Mouse (Mus musculus) mouse embryonic stem cell (cell line): ENCODE data around the gene Gm49391.
"Not testable (repeated sequence)": the region's sequence is repeated elsewhere in the genome, so short reads cannot be mapped to it uniquely, and the experiment has no call there.

Experiments
- in situ Hi-C, 2 experiments: fragments of 300-500 bp; cut with MboI; formaldehyde crosslinking; loops; 1 replicate in 1 of 2; 3 replicates in 1 of 2; pipeline ENCODE4 v1.14.3; 2019 to 2020; ENCODE audit warnings: low sequenced_read_pairs in 2 of 2, low pct_unique_long_range_greater_than_20kb in 1 of 2, mixed read lengths in 1 of 2; ENCODE audit not compliant: unreplicated experiment in 1 of 2

The Gm49391 gene

DNA sequence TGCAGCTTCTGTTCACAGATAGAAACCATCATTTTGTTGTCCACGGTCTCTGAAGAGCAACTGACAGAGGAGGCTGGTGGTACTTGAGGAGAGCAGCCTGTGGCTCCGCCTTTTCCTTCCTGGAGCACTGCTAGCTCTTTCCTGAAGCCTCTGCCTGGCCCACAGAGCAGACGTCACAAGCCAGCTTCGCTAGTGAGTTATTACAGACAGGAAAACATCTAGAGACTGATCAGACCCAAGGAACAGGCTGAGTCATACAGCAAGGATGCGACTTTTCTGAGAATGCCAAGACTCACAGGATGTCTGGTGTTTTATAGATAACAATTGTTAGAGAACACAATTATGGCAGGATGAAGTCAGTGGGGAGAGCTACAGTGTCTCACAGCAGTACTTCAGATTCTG lies at the start of gene Gm49391, which contains the start of gene Ctla2a:
TSS of gene Gm49391 (minus strand) at position 72 of the 402 bp plus-strand sequence.
TSS of gene Ctla2a (minus strand) at position 126 of the 402 bp plus-strand sequence.
- in situ Hi-C loops = no loop called here

DNA sequence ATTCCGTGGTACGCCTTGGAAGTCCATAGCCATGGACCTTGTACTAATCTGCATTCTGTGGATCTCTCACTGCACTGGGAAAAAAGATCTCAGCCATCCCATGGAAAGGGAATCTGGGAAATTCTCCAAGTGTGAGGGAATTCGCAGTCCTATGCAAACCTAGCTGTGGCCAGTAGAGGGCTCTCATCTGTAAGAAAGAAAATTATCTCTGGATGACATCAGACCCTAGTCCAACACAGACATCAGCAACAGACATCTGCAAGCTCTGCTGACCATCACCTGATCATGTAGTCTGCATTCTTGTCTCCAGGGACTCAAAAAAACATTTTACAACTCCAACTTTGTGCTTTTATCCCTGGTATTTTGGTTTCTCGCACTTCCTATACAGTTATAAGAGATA lies 35.9 kb upstream of the Gm49391 start:
- in situ Hi-C loops = not testable (repeated sequence)

DNA sequence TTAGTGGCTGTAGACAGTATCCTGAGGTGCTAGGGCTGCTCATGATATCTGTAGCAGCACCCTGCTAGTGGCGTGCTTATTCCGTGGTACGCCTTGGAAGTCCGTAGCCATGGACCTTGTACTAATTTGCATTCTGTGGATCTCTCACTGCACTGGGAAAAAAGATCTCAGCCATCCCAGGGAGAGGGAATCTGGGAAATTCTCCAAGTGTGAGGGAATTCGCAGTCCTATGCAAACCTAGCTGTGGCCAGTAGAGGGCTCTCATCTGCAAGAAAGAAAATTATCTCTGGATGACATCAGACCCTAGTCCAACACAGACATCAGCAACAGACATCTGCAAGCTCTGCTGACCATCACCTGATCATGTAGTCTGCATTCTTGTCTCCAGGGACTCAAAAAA lies 27.6 kb upstream of the Gm49391 start:
- in situ Hi-C loops = not testable (repeated sequence)

DNA sequence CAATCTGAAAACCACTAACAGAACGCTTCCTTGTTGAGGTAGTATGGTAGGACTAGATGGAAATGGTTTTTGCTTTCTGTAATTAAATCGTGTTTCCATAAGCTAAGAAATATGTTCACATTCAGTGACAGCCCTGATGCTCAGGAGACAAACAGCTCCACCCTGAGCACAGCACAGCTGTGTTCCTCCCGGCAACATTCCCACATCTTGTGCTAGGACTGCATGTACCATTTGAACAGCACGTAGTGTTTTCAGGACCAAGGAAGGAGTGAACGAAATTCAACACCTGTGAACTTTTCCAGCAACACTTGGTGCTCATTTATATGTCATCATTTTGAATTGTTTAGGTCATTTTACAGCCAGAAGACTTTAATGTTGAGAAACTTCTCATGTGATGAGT lies 25.3 kb upstream of the Gm49391 start:
- in situ Hi-C loops = no loop called here

DNA sequence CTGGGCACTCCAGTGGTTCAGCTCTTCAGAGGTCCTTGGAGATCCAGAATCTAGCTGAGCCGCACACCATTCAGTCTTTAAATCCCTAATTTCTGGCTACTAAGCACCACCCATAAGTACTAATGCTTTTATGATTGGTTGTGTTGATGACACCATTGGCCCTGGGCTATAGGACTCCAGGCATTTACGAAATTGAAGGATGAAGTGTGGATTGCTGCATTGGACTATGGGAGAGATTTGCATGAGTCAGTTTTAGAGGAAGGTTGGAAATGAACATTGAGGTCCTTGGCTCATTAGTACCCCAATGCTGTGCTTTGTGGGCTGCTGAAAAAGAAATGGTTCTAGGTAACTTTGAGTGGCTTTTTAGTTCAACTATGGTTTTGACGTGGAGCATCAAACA lies 5.5 kb upstream of the Gm49391 start, which contains the start of gene Tpbpa:
TSS of gene Tpbpa (minus strand) at position 101 of the 400 bp plus-strand sequence.
- in situ Hi-C loops = not testable (repeated sequence)

DNA sequence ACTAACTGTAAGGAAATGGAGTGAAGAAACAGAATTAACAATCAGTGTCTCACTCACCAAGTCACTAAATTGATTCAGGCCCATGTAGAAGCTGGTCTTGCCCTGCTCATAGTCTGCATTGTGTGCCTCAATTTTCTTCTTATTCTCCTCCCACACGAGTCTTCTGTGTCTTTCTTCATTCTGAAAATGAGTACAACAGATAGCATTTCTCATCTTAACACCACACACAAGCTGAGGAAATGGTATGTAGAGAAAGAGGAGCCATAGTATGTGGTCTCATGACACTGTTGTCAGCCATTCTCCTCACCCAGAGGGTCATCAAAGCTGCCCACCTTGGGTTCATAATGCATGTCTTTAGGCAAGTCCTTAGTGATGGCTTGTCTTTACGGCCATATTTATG lies 881 bp downstream of the Gm49391 start, which contains the start of gene Gm49393:
TSS of gene Gm49393 (minus strand) at position 101 of the 400 bp plus-strand sequence.
- in situ Hi-C loops = not testable (repeated sequence)

- in situ Hi-C loops = not testable (repeated sequence)
These were observed 31.6 kb downstream of the Gm49391 start, which contains the start of gene Tpbpb for GRCm38 (mm10) chr13:60904780-60905179. TSS of gene Tpbpb (minus strand) at chr13:60904880.

GRCm38 (mm10) chr13:60897328-60897727 lies 39.0 kb downstream of the Gm49391 start, which contains the start of gene Ctla2b:
TSS of gene Ctla2b (minus strand) at chr13:60897447.
- in situ Hi-C loops = no loop called here

DNA sequence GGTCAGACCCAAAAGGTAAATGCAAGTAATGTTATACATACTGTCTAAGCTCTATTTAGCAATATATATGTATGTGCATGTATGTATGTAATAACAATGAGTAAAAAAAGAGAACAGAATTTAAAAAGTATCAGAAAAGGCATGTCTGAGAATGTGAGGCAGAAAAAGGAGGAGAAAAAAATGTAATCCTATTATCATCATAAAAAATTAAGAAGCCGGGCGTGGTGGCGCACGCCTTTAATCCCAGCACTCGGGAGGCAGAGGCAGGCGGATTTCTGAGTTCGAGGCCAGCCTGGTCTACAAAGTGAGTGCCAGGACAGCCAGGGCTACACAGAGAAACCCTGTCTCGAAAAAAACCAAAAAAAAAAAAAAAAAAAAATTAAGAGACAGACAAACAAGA lies 39.6 kb downstream of the Gm49391 start, which contains the start of gene Gm49392:
TSS of gene Gm49392 (minus strand) at position 101 of the 400 bp plus-strand sequence.
- in situ Hi-C loops = not testable (repeated sequence)

GRCm38 (mm10) chr13:60895406-60896160 lies 40.8 kb downstream of the Gm49391 start:
- in situ Hi-C loops = no loop called here

GRCm38 (mm10) chr13:60892301-60892700 lies 44.1 kb downstream of the Gm49391 start:
- in situ Hi-C loops = no loop called here

DNA sequence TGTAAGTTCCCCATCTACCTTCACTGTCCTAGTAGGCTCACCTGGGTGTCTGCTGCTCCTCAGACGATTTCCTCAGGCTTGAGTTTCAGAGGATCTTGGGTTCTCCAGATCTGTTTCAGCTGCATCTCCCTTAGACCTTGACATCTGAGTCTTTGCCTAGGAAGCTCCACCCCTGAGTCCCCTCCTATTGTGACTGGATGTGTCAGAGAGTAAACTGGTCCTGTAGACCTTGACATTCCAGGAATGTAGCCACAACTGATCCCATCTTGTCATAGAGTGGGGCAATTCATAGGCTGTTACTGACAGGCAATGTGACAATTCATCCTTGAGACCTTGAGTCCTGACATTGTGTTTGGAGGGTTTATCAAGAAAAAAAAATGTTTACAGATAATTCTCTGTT lies 72.1 kb downstream of the Gm49391 start, which contains the start of gene 4930486L24Rik:
TSS of gene 4930486L24Rik (minus strand) at position 195 of the 400 bp plus-strand sequence.
- in situ Hi-C loops = no loop called here

DNA sequence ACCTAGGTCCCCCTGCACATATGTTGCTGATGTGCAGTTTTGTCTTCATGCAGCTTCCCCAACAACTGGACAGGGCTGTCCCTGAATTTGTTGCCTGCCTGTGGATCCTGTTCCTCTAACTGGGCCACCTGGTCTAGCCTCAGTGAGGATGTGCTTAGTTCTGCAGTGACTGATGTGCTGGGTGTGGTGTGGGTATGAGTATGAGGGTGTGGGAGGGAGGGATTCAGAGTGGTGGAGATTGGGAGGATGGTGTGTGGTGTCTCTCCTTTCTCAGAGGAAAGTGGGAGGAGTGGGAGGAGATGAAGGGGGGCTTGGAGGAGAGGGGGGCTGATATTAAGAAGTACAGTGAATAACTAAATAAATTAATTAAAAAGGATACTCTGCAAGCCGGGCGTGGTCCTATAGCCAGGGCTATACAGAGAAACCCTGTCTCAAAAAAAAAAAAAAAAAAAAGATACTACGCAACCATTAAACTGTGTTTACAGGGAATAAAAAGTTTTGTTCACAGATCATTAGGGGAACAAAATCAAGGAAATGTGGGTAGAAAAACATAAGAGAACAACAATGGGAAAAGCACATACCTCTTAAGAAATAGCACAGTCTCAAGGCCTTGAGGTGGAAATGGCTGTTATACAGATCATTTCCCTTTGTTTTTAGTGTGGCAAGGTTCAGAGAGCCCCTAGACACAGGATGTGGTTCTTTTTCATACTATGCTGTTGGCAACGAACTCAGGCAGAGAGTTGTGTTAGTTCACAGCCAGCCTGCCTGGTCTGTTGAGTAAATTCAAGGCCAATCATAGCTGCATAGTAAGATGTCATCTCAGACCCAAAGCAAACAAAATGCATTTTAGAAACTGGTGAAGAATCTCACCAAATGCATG lies 87.9 kb downstream of the Gm49391 start:
- in situ Hi-C loops = no loop called here
